Mouse (Mus musculus) forebrain, embryonic 11.5 days (tissue): ENCODE results near the gene Cap1. TPM values are rescaled to one million over a fixed set of nuclear protein-coding genes. Genes with fewer than 3 reads are reported as not detected.

Experiments used
- ATAC-seq: fragments of 200-750 bp; cut with Nextera tagmentation; replicated peaks from 2 replicates; pipeline ENCODE4 v1.8.0; 2017; ENCODE audit warnings: moderate TSS enrichment; ENCODE audit not compliant: low FRiP score
- DNase-seq: peaks from one replicate; pipeline ENCODE4 v3.0.0-alpha.2; 2017; ENCODE audit warnings: low spot score
- H3K27ac ChIP-seq: fragments of 300-500 bp; sonication (generic); 2 replicates; pipeline ENCODE4 v1.5.1; 2014; ENCODE audit warnings: low read depth, low read length
- H3K27me3 ChIP-seq: fragments of 300-500 bp; sonication (generic); 2 replicates; pipeline ENCODE4 v1.6.1; 2014; ENCODE audit warnings: mild to moderate bottlenecking, low read length, mixed read lengths; ENCODE audit not compliant: control insufficient read depth, insufficient read depth
- H3K36me3 ChIP-seq: fragments of 300-500 bp; sonication (generic); 2 replicates; pipeline ENCODE4 v1.6.1; 2014; ENCODE audit warnings: mild to moderate bottlenecking, low read length, moderate library complexity, mixed read lengths; ENCODE audit not compliant: control insufficient read depth, insufficient read depth
- H3K4me1 ChIP-seq: fragments of 300-500 bp; sonication (generic); replicated peaks from 2 replicates; pipeline ENCODE4 v1.6.1; 2014; ENCODE audit warnings: low read length, mixed read lengths; ENCODE audit not compliant: control insufficient read depth, insufficient read depth
- H3K4me2 ChIP-seq: fragments of 300-500 bp; sonication (generic); 2 replicates; pipeline ENCODE4 v1.6.1; 2014; ENCODE audit warnings: low read depth, mild to moderate bottlenecking, low read length, moderate library complexity, mixed read lengths; ENCODE audit not compliant: severe bottlenecking
- H3K4me3 ChIP-seq: fragments of 300-500 bp; sonication (generic); 2 replicates; pipeline ENCODE4 v1.5.1; 2014; ENCODE audit warnings: low read depth, low read length
- H3K9ac ChIP-seq: fragments of 300-500 bp; sonication (generic); 2 replicates; pipeline ENCODE4 v1.6.1; 2014; ENCODE audit warnings: low read length
- H3K9me3 ChIP-seq: fragments of 300-500 bp; sonication (generic); 2 replicates; pipeline ENCODE4 v1.6.1; 2016; ENCODE audit warnings: low read length, mixed read lengths; ENCODE audit not compliant: control insufficient read depth
- WGBS: fragments of 180-500 bp; shearing (Covaris S2); extraction: QIAGEN DNeasy Blood & Tissue Kit; methylation state at CpG from one replicate; pipeline ENCODE4 v1.1.7; 2014; 5-methylcytosine and 5-hydroxymethylcytosine counted together
- polyA plus RNA-seq: library from polyadenylated mRNA; unstranded; fragments of >200 nt; fragmentation: Nextera tagmentation; extraction: Ambion mirVana; gene quantifications from 2 replicates; pipeline ENCODE4 v1.2.1, GENCODE M21; 2014

The Cap1 gene
- polyA plus RNA-seq, 1 experiment from 2014 or later, result 69.4 TPM

DNA sequence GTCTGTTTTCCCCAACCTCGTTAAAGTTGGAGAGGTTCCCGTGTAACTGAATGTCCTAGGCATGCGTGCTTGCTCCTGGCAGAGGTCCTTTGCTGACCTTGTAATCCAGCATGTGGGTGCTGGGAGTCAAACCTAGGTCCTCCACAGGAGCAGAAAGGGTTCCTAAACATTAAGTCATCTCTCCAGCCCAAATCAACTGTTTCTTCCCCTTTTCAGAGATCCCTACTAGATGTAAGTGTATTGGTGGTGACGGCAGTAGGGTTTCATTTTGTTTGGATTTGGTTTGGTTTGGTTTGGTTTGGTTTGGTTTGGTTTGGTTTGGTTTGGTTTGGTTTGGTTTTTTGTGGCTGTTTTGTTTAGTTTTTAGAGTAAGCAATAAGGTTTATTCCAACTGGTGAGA, 11.9 kb upstream of the Cap1 start:
- Histone ChIP-seq H3K36me3 (no peaks in the 10 kb centered on the region), H3K9ac (no peak overlapping the region), H3K4me2 (no peak overlapping the region), H3K4me3 (no peak overlapping the region), H3K27me3 (no peaks in the 10 kb centered on the region; the same call in 1 of the 2 replicates), H3K27ac (no peak overlapping the region), H3K9me3 (no peaks in the 10 kb centered on the region), H3K4me1 (no peaks in the 10 kb centered on the region)
- WGBS, result 90% methylated on average over 4 of the region's 4 CpGs
- DNase-seq (no peak), ATAC-seq (no peak)

- Histone ChIP-seq H3K27me3 (no peaks in the 10 kb centered on the region), H3K4me1 (no peaks in the 10 kb centered on the region), H3K36me3 (no peaks in the 10 kb centered on the region), H3K9me3 (no peaks in the 10 kb centered on the region), H3K27ac (no peak overlapping the region), H3K4me3 (no peak overlapping the region), H3K4me2 (no peak overlapping the region), H3K9ac (no peak overlapping the region)
- DNase-seq (no peak), ATAC-seq (no peak)
- WGBS, result 80% methylated on average over 5 of the region's 5 CpGs
Observed at GRCm38 (mm10) chr4:122892157-122892556, 6.3 kb upstream of the Cap1 start.

- H3K27ac ChIP-seq, result no peak overlapping the region
- H3K4me2 ChIP-seq, result no peak overlapping the region
- ATAC-seq (no peak), DNase-seq (no peak)
- no peaks in the 10 kb centered on the region for H3K4me1 ChIP-seq
- no peaks in the 10 kb centered on the region for H3K9me3 ChIP-seq
- H3K9ac ChIP-seq, result no peak overlapping the region
- WGBS, result 35% methylated on average over 1 of the region's 1 CpGs
- H3K27me3 ChIP-seq, result no peaks in the 10 kb centered on the region
- H3K4me3 ChIP-seq, result no peak overlapping the region
- no peaks in the 10 kb centered on the region for H3K36me3 ChIP-seq
Observed at GRCm38 (mm10) chr4:122891597-122891996, 5.7 kb upstream of the Cap1 start.

- Histone ChIP-seq H3K4me2 (no peak overlapping the region), H3K36me3 (no peaks in the 10 kb centered on the region), H3K4me3 (no peak overlapping the region), H3K27ac (no peak overlapping the region), H3K4me1 (no peaks in the 10 kb centered on the region), H3K27me3 (no peaks in the 10 kb centered on the region), H3K9ac (no peak overlapping the region), H3K9me3 (no peaks in the 10 kb centered on the region)
- ATAC-seq, result no peak
- 19% methylated on average over 3 of the region's 3 CpGs for WGBS
- DNase-seq, result no peak
Observed at GRCm38 (mm10) chr4:122890881-122891481, 5.1 kb upstream of the Cap1 start.

GRCm38 (mm10) chr4:122887336-122887735, 1.5 kb upstream of the Cap1 start:
- H3K27ac ChIP-seq, result no peak overlapping the region
- H3K9ac ChIP-seq, result peak overlapping the region; percentile 69; the same call in 1 of the 2 replicates
- H3K9me3 ChIP-seq, result no peaks in the 10 kb centered on the region
- no peaks in the 10 kb centered on the region for H3K36me3 ChIP-seq
- DNase-seq, result no peak
- H3K4me1 ChIP-seq, result peaks cover 6% of the 10 kb centered on the region; the same call in 1 of the 2 replicates
- no peaks in the 10 kb centered on the region for H3K27me3 ChIP-seq
- WGBS, result 74% methylated on average over 2 of the region's 2 CpGs
- H3K4me2 ChIP-seq, result peak overlapping the region; percentile 86; the same call in 1 of the 2 replicates
- ATAC-seq, result no peak
- H3K4me3 ChIP-seq, result no peak overlapping the region

- WGBS, result 6% methylated on average over 19 of the region's 19 CpGs
- H3K36me3 ChIP-seq, result no peaks in the 10 kb centered on the region
- H3K4me3 ChIP-seq, result peak overlapping the region; percentile 77
- peaks cover 6% of the 10 kb centered on the region; the same call in 1 of the 2 replicates for H3K4me1 ChIP-seq
- peak overlapping the region; percentile 69 for H3K9ac ChIP-seq
- peak overlapping the region; percentile 86 for H3K4me2 ChIP-seq
- H3K27me3 ChIP-seq, result no peaks in the 10 kb centered on the region
- H3K27ac ChIP-seq, result peak overlapping the region; percentile 93
- ATAC-seq (no peak; the same call in 1 of the 2 replicates), DNase-seq (no peak)
- no peaks in the 10 kb centered on the region for H3K9me3 ChIP-seq
Observed at GRCm38 (mm10) chr4:122886579-122887254, 861 bp upstream of the Cap1 start.

DNA sequence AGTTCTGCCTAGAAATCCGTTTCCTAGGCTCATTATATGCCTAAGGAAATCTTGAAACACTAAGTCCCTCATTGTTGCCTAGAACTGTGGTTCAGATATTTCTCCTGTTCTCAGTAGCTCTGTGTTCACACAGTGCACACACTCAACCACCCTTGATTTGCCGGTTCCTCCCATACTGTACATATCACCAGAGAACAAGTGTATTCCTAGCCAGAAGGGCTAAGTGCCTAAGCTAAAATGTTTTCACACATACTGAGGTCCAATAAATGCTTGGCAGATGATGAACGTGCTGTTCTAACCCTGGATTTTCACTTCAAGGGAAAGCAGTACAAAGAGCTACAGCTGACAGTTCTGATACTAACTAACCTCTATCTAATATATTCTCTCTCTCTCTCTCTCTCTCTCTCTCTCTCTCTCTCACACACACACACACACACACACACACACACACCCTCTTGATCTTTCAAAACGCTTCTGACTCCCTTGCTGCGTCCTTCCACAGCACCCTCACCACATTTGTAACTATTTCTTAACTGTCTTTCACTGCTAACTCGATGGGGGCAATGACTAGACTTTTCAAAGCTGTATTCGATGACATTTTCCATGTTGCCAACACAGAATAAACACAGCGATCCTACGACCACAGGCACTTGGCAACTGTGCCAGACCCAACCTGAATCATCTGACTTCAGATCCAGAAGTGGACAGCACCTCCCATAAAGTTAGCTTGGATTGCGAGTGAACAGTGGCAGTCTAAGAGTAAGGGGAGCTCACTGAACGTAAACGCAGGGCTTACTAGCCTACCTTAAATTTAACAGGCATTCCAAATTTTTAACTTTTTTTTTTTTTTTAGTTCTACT, 1.1 kb downstream of the Cap1 start:
- peak overlapping the region; percentile 86 for H3K4me2 ChIP-seq
- peak overlapping the region; percentile 93; the same call in 1 of the 2 replicates for H3K27ac ChIP-seq
- peak overlapping the region; percentile 64 for H3K9ac ChIP-seq
- WGBS, result 55% methylated on average over 12 of the region's 12 CpGs
- no peaks in the 10 kb centered on the region for H3K27me3 ChIP-seq
- H3K4me3 ChIP-seq, result peak overlapping the region; percentile 77
- ATAC-seq (no peak), DNase-seq (no peak)
- H3K36me3 ChIP-seq, result no peaks in the 10 kb centered on the region
- H3K4me1 ChIP-seq, result peaks cover 6% of the 10 kb centered on the region; the same call in 1 of the 2 replicates
- no peaks in the 10 kb centered on the region for H3K9me3 ChIP-seq

GRCm38 (mm10) chr4:122884051-122884450, 1.8 kb downstream of the Cap1 start:
- Histone ChIP-seq H3K36me3 (no peaks in the 10 kb centered on the region), H3K4me1 (peaks cover 6% of the 10 kb centered on the region; the same call in 1 of the 2 replicates), H3K4me3 (no peak overlapping the region), H3K9ac (peak overlapping the region; percentile 27; the same call in 1 of the 2 replicates), H3K9me3 (no peaks in the 10 kb centered on the region), H3K27ac (no peak overlapping the region), H3K27me3 (no peaks in the 10 kb centered on the region), H3K4me2 (0 out of 2 replicates have a peak overlapping the region, but pooled peaks have one; percentile 86)
- no peak for ATAC-seq
- 81% methylated on average over 2 of the region's 2 CpGs for WGBS
- no peak for DNase-seq
